Mouse (Mus musculus) kidney, embryonic 16.5 days (tissue): ENCODE results near the gene Gm9745. TPM values are rescaled to one million over a fixed set of nuclear protein-coding genes. Genes with fewer than 3 reads are reported as not detected.
"Not testable (repeated sequence)": the region's sequence is repeated elsewhere in the genome, so short reads cannot be mapped to it uniquely, and the experiment has no call there.

Experiments
- ATAC-seq: fragments of 200-750 bp; cut with Nextera tagmentation; 2 replicates; pipeline ENCODE4 v1.8.0; 2017; ENCODE audit warnings: moderate TSS enrichment; ENCODE audit not compliant: low FRiP score, low TSS enrichment
- H3K27ac ChIP-seq: fragments of 300-500 bp; sonication (generic); 2 replicates; pipeline ENCODE4 v1.5.1; 2014; ENCODE audit warnings: low read length
- H3K27me3 ChIP-seq: fragments of 300-500 bp; sonication (generic); 2 replicates; pipeline ENCODE4 v1.6.1; 2014; ENCODE audit warnings: low read length, control low read depth, mixed read lengths; ENCODE audit not compliant: insufficient read depth
- H3K36me3 ChIP-seq: fragments of 300-500 bp; sonication (generic); 2 replicates; pipeline ENCODE4 v1.6.1; 2014; ENCODE audit warnings: low read length, control low read depth, mixed read lengths; ENCODE audit not compliant: insufficient read depth
- H3K4me1 ChIP-seq: fragments of 300-500 bp; sonication (generic); 2 replicates; pipeline ENCODE4 v1.6.1; 2014; ENCODE audit warnings: low read length, control low read depth, mixed read lengths; ENCODE audit not compliant: insufficient read depth
- H3K4me2 ChIP-seq: fragments of 300-500 bp; sonication (generic); replicated peaks from 2 replicates; pipeline ENCODE4 v1.6.1; 2014; ENCODE audit warnings: low read depth, low read length
- H3K4me3 ChIP-seq: fragments of 300-500 bp; sonication (generic); 2 replicates; pipeline ENCODE4 v1.5.1; 2014; ENCODE audit warnings: mild to moderate bottlenecking, low read length
- H3K9ac ChIP-seq: fragments of 300-500 bp; sonication (generic); replicated peaks from 2 replicates; pipeline ENCODE4 v1.6.1; 2014; ENCODE audit warnings: low read length
- H3K9me3 ChIP-seq: fragments of 300-500 bp; sonication (generic); 2 replicates; pipeline ENCODE4 v1.6.1; 2016; ENCODE audit warnings: low read length, control low read depth
- WGBS: fragments of 180-500 bp; shearing (Covaris S2); extraction: QIAGEN DNeasy Blood & Tissue Kit; methylation state at CpG from one replicate; pipeline ENCODE4 v1.1.7; 2014; 5-methylcytosine and 5-hydroxymethylcytosine counted together
- polyA plus RNA-seq: library from polyadenylated mRNA; unstranded; fragments of >200 nt; fragmentation: Nextera tagmentation; extraction: Ambion mirVana; gene quantifications from 2 replicates; pipeline ENCODE4 v1.2.1, GENCODE M21; 2015

Gene Gm9745
- polyA plus RNA-seq, 1 experiment from 2014 or later, result not detected

- not testable (repeated sequence) for H3K9me3 ChIP-seq, H3K27ac ChIP-seq, ATAC-seq, H3K27me3 ChIP-seq, H3K36me3 ChIP-seq, H3K4me2 ChIP-seq, H3K4me1 ChIP-seq, H3K9ac ChIP-seq, H3K4me3 ChIP-seq
- 75% methylated on average over 3 of the region's 3 CpGs for WGBS
Measured at GRCm38 (mm10) chr13:8961128-8961888, 13.3 kb upstream of the Gm9745 start.

GRCm38 (mm10) chr13:8959554-8959953 lies 11.5 kb upstream of the Gm9745 start:
- H3K27me3 ChIP-seq, H3K27ac ChIP-seq, ATAC-seq, H3K9ac ChIP-seq, H3K4me2 ChIP-seq, H3K4me3 ChIP-seq, H3K36me3 ChIP-seq, H3K4me1 ChIP-seq, H3K9me3 ChIP-seq: not testable (repeated sequence)
- WGBS, result 83% methylated on average over 5 of the region's 6 CpGs

- H3K4me1 ChIP-seq, H3K4me2 ChIP-seq, H3K27ac ChIP-seq, H3K27me3 ChIP-seq, H3K9me3 ChIP-seq, H3K4me3 ChIP-seq, H3K9ac ChIP-seq, ATAC-seq, H3K36me3 ChIP-seq: not testable (repeated sequence)
- 11% methylated on average over 1 of the region's 5 CpGs for WGBS
Measured at GRCm38 (mm10) chr13:8959058-8959457, 11.0 kb upstream of the Gm9745 start.

- not testable (repeated sequence) for H3K27ac ChIP-seq, H3K9ac ChIP-seq, H3K4me1 ChIP-seq, H3K4me2 ChIP-seq, H3K27me3 ChIP-seq, H3K36me3 ChIP-seq, ATAC-seq, H3K9me3 ChIP-seq, H3K4me3 ChIP-seq
- no CpG with 5 or more reads among the region's 5 CpGs for WGBS
Measured at GRCm38 (mm10) chr13:8956873-8957272, 8.8 kb upstream of the Gm9745 start.

GRCm38 (mm10) chr13:8955127-8955526 lies 7.1 kb upstream of the Gm9745 start:
- not testable (repeated sequence) for H3K4me1 ChIP-seq, H3K9ac ChIP-seq, H3K27ac ChIP-seq, H3K4me3 ChIP-seq, H3K9me3 ChIP-seq, H3K4me2 ChIP-seq, H3K27me3 ChIP-seq, H3K36me3 ChIP-seq
- 65% methylated on average over 2 of the region's 2 CpGs for WGBS
- ATAC-seq, result 0 out of 2 replicates have a peak, but pooled peaks have one; percentile 44

- H3K4me1 ChIP-seq, H3K4me2 ChIP-seq, ATAC-seq, H3K27ac ChIP-seq, H3K27me3 ChIP-seq, H3K9me3 ChIP-seq, H3K9ac ChIP-seq, H3K36me3 ChIP-seq, H3K4me3 ChIP-seq: not testable (repeated sequence)
Measured at GRCm38 (mm10) chr13:8952563-8952962, 4.5 kb upstream of the Gm9745 start, which contains the start of gene Idi2. Gene Idi2 (plus strand): TSS chr13:8952863.

- H3K9ac ChIP-seq, H3K36me3 ChIP-seq, H3K27ac ChIP-seq, ATAC-seq, H3K4me2 ChIP-seq, H3K9me3 ChIP-seq, H3K4me3 ChIP-seq, H3K4me1 ChIP-seq, H3K27me3 ChIP-seq: not testable (repeated sequence)
- no CpG with 5 or more reads among the region's 5 CpGs for WGBS
Measured at GRCm38 (mm10) chr13:8943828-8944227, 4.2 kb downstream of the Gm9745 start.

GRCm38 (mm10) chr13:8941701-8942100 lies 6.3 kb downstream of the Gm9745 start:
- not testable (repeated sequence) for H3K4me1 ChIP-seq, H3K4me3 ChIP-seq, H3K36me3 ChIP-seq, H3K27me3 ChIP-seq, H3K27ac ChIP-seq, H3K9ac ChIP-seq, ATAC-seq, H3K4me2 ChIP-seq, H3K9me3 ChIP-seq
- WGBS, result 14% methylated on average over 1 of the region's 5 CpGs

GRCm38 (mm10) chr13:8941110-8941509 lies 6.9 kb downstream of the Gm9745 start:
- not testable (repeated sequence) for H3K27ac ChIP-seq, H3K4me1 ChIP-seq, H3K4me3 ChIP-seq, ATAC-seq, H3K36me3 ChIP-seq, H3K27me3 ChIP-seq, H3K9me3 ChIP-seq, H3K4me2 ChIP-seq, H3K9ac ChIP-seq
- WGBS, result 93% methylated on average over 4 of the region's 4 CpGs

GRCm38 (mm10) chr13:8937611-8938140 lies 10.4 kb downstream of the Gm9745 start:
- ATAC-seq, H3K27ac ChIP-seq, H3K4me3 ChIP-seq, H3K4me2 ChIP-seq, H3K36me3 ChIP-seq, H3K9me3 ChIP-seq, H3K27me3 ChIP-seq, H3K4me1 ChIP-seq, H3K9ac ChIP-seq: not testable (repeated sequence)
- WGBS, result 76% methylated on average over 5 of the region's 6 CpGs
